Comparison of ENCODE assay signal across 8 mouse cellular contexts in the genomic region with DNA sequence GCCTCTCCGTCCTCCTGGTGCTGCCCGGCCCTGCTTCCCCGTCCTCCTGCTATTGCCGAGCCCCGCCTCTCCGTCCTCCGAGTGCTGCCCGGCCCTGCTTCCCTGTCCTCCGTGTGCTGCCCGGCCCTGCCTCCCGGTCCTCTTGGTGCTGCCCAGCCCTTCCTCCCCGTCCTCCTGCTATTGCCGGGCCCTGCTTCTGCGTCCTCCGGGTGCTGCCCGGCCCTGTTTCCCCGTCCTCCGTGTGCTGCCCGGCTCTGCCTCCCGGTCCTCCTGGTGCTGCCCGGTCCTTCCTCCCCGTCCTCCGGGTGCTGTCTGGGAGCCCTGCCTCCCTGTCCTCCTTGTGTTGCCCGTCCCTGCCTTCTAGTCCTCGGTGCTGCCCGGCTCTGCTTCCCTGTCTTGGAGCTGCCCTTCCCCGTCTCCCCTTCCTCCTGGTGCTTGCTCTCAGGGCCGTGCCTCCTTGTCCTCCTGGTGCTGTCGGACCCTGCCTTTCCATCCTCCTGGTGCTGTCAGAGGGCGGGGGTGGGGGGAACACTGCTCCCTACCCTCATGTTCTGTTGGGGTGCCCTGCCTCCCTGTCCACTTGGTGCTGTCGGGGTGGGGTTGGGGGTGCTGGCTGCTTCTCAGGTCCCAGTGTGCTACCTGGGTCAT. TPM values are rescaled to one million over a fixed set of nuclear protein-coding genes. Genes with fewer than 3 reads are reported as not detected.
A peak's percentile ranks its signal among the peaks of the same experiment; 100 is the strongest.
DNase-seq lines count a peak whose midpoint lies in the region; ATAC-seq and TF ChIP-seq lines count a peak whose summit lies in the region.

No protein-coding gene starts in this region.

- TF ChIP-seq POLR2A in cortical plate, adult 2 months (IDR thresholded peaks at IDR 0.05; ENCODE audit: extremely low read depth, insufficient read depth, low read length): no peak

- H3K27me3 ChIP-seq in heart, embryonic 13.5 days (replicated peaks): no peaks in the 10 kb centered on the region
- no peaks in the 10 kb centered on the region for H3K27me3 ChIP-seq in kidney, embryonic 16.5 days (ENCODE audit: insufficient read depth, low read length)
- H3K27me3 ChIP-seq in lung, embryonic 16.5 days (ENCODE audit: control insufficient read depth, insufficient read depth, low read depth, low read length): no peaks in the 10 kb centered on the region

- peaks cover 8% of the 10 kb centered on the region; the same call in 1 of the 2 replicates for H3K4me1 ChIP-seq in cortical plate, adult 2 months (ENCODE audit: control insufficient read depth, insufficient read depth, low read length)
- peaks cover 44% of the 10 kb centered on the region for H3K4me1 ChIP-seq in heart, embryonic 13.5 days
- H3K4me1 ChIP-seq in kidney, embryonic 16.5 days (ENCODE audit: insufficient read depth, low read length): peaks cover 20% of the 10 kb centered on the region
- H3K4me1 ChIP-seq in lung, embryonic 16.5 days (replicated peaks; ENCODE audit: control insufficient read depth, insufficient read depth, low read length): peaks cover 20% of the 10 kb centered on the region

- H3K9ac ChIP-seq in heart, embryonic 13.5 days: peak overlapping the region; percentile 100
- H3K9ac ChIP-seq in kidney, embryonic 16.5 days (replicated peaks; ENCODE audit: low read length): peak overlapping the region; percentile 89
- H3K9ac ChIP-seq in lung, embryonic 16.5 days (ENCODE audit: low read length): peak overlapping the region; percentile 95

- peak overlapping the region; percentile 68 for H3K4me3 ChIP-seq in cortical plate, adult 2 months (ENCODE audit: insufficient read depth, low read length)
- H3K4me3 ChIP-seq in heart, embryonic 13.5 days: peak overlapping the region; percentile 100
- peak overlapping the region; percentile 83 for H3K4me3 ChIP-seq in kidney, embryonic 16.5 days (ENCODE audit: low read length)
- peak overlapping the region; percentile 95 for H3K4me3 ChIP-seq in lung, embryonic 16.5 days (ENCODE audit: low read length)

- TF ChIP-seq CTCF in cortical plate, adult 2 months (IDR thresholded peaks at IDR 0.05; ENCODE audit: extremely low read depth, insufficient read depth, low read length): no peak

- WGBS in heart, embryonic 13.5 days: under 1% methylated on average over 30 of the region's 31 CpGs
- WGBS in kidney, embryonic 16.5 days: under 1% methylated on average over 31 of the region's 31 CpGs
- WGBS in lung, embryonic 16.5 days: 1% methylated on average over 31 of the region's 31 CpGs

- H3K9me3 ChIP-seq in heart, embryonic 13.5 days: no peaks in the 10 kb centered on the region
- H3K9me3 ChIP-seq in kidney, embryonic 16.5 days (ENCODE audit: low read length): no peaks in the 10 kb centered on the region
- H3K9me3 ChIP-seq in lung, embryonic 16.5 days (ENCODE audit: control insufficient read depth, low read length): no peaks in the 10 kb centered on the region

- DNase-seq in 3134 (ENCODE audit: extremely low read depth, insufficient read length, low spot score): peak; percentile 78
- DNase-seq in NIH3T3 (ENCODE audit: low read depth): peak; percentile 59
- peak; percentile 8 for DNase-seq in thymus, postnatal 25 days

- H3K4me2 ChIP-seq in heart, embryonic 13.5 days: peak overlapping the region; percentile 93
- peak overlapping the region; percentile 97 for H3K4me2 ChIP-seq in kidney, embryonic 16.5 days (replicated peaks; ENCODE audit: low read depth, low read length)
- peak overlapping the region; percentile 97 for H3K4me2 ChIP-seq in lung, embryonic 16.5 days (ENCODE audit: low read depth, low read length)

- ATAC-seq in heart, embryonic 13.5 days (ENCODE audit: extremely low read depth, insufficient number of reproducible peaks, low FRiP score, low TSS enrichment): peak; percentile 16; the same call in 1 of the 2 replicates
- ATAC-seq in kidney, embryonic 16.5 days (ENCODE audit: low FRiP score, low TSS enrichment): peak; percentile 60
- ATAC-seq in lung, embryonic 16.5 days (ENCODE audit: low read depth): peak; percentile 52
- peak; percentile 24; the same call in 1 of the 2 replicates for ATAC-seq in neutrophil, adult 5-6 weeks (ENCODE audit: extremely low read depth, insufficient number of reproducible peaks, low FRiP score, poor library complexity, severe bottlenecking)

- H3K27ac ChIP-seq in cortical plate, adult 2 months (ENCODE audit: insufficient read depth, low read length): peak overlapping the region; percentile 96
- peak overlapping the region; percentile 97 for H3K27ac ChIP-seq in heart, embryonic 13.5 days (replicated peaks)
- peak overlapping the region; percentile 91 for H3K27ac ChIP-seq in kidney, embryonic 16.5 days (ENCODE audit: low read length)
- H3K27ac ChIP-seq in lung, embryonic 16.5 days (ENCODE audit: low read length): peak overlapping the region; percentile 95; the same call in 1 of the 2 replicates

- H3K36me3 ChIP-seq in heart, embryonic 13.5 days: 0 out of 2 replicates have a peak, but pooled peaks cover 7% of the 10 kb centered on the region
- no peaks in the 10 kb centered on the region for H3K36me3 ChIP-seq in kidney, embryonic 16.5 days (ENCODE audit: insufficient read depth, low read length)
- H3K36me3 ChIP-seq in lung, embryonic 16.5 days (ENCODE audit: control insufficient read depth, insufficient read depth, low read length): no peaks in the 10 kb centered on the region

RNA-seq across cellular contexts. Expression of gene Mob1b, which starts 1.0 kb away (rescaled TPM):
- polyA plus RNA-seq in cortical plate, adult 2 months (2012; rRNA removed): 11.4 and 11.9 TPM in 2 replicates
- polyA plus RNA-seq in heart, embryonic 13.5 days (2015; fragmentation: Nextera tagmentation; extraction: Ambion mirVana): 16.8 and 17.7 TPM in 2 replicates
- polyA plus RNA-seq in kidney, embryonic 16.5 days (2015; fragmentation: Nextera tagmentation; extraction: Ambion mirVana): 10.3 and 12.1 TPM in 2 replicates
- 12.1 and 13.4 TPM in 2 replicates for polyA plus RNA-seq in lung, embryonic 16.5 days (2015; fragmentation: Nextera tagmentation; extraction: Ambion mirVana)
- 16.4 and 16.7 TPM in 2 replicates for total RNA-seq in neutrophil, adult 5-6 weeks (2017)

RNA-seq across cellular contexts. Expression of gene Dck, which starts 43.1 kb away (rescaled TPM):
- polyA plus RNA-seq in cortical plate, adult 2 months (2012; rRNA removed): 15.7 and 16.6 TPM in 2 replicates
- 34.8 and 37.8 TPM in 2 replicates for polyA plus RNA-seq in heart, embryonic 13.5 days (2015; fragmentation: Nextera tagmentation; extraction: Ambion mirVana)
- polyA plus RNA-seq in kidney, embryonic 16.5 days (2015; fragmentation: Nextera tagmentation; extraction: Ambion mirVana): 41.4 and 47.1 TPM in 2 replicates
- polyA plus RNA-seq in lung, embryonic 16.5 days (2015; fragmentation: Nextera tagmentation; extraction: Ambion mirVana): 47.1 and 47.4 TPM in 2 replicates
- total RNA-seq in neutrophil, adult 5-6 weeks (2017): 146 and 157 TPM in 2 replicates

RNA-seq across cellular contexts. Expression of gene Grsf1, which starts 45.7 kb away (rescaled TPM):
- 80.1 and 80.6 TPM in 2 replicates for polyA plus RNA-seq in cortical plate, adult 2 months (2012; rRNA removed)
- polyA plus RNA-seq in heart, embryonic 13.5 days (2015; fragmentation: Nextera tagmentation; extraction: Ambion mirVana): 61.5 and 65.6 TPM in 2 replicates
- 36.1 and 59.0 TPM in 2 replicates for polyA plus RNA-seq in kidney, embryonic 16.5 days (2015; fragmentation: Nextera tagmentation; extraction: Ambion mirVana)
- 30.8 and 47.7 TPM in 2 replicates for polyA plus RNA-seq in lung, embryonic 16.5 days (2015; fragmentation: Nextera tagmentation; extraction: Ambion mirVana)
- 49.4 and 70.2 TPM in 2 replicates for total RNA-seq in neutrophil, adult 5-6 weeks (2017)

Comparison
In these comparisons a context has a peak if more than half of its experiments do, and no peak if none do; other contexts are left out.
1. Peak in every context shown above with its lines: DNase-seq, ATAC-seq, H3K4me3 ChIP-seq and H3K27ac ChIP-seq.
2. DNase-seq: peak in every context shown above with its lines; median percentile 78 in 3134; 59 in NIH3T3; 8 in thymus, postnatal 25 days.